Mouse (Mus musculus): ENCODE data around the gene B4galt5. TPM values are rescaled to one million over a fixed set of nuclear protein-coding genes. Genes with fewer than 3 reads are reported as not detected.
A peak's percentile ranks its signal among the peaks of the same experiment; 100 is the strongest.

B4galt5 gene
- polyA plus RNA-seq, 1 experiment from 2014 or later, result 14.8 TPM

DNA sequence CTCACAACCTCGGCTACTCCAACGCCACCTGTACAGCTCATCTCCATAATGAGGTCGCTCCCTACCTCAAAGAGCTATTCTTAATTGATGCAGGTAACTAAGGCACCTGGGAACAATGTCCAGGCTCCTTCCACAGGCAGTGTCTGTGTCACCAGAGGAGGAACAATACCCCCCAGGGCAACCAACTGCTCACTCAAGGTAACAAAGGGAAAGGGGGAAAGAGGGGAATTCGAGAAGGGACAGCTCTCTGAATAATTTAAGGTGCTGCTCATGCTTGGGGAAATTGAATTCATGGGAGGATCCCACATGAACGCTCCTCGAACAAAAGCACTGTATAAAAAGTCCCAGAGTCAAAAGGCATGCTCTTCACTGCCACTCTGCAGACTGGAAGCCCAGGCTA, 6.1 kb downstream of the B4galt5 start:
- ATAC-seq (ENCODE audit: insufficient number of reproducible peaks, low FRiP score, low TSS enrichment, low read depth), result no peak
- Histone ChIP-seq H3K4me2 (no peak overlapping the region), H3K27ac (no peak overlapping the region), H3K9ac (no peak overlapping the region), H3K4me1 (peaks cover 5% of the 10 kb centered on the region), H3K4me3 (no peak overlapping the region), H3K36me3 (no peaks in the 10 kb centered on the region), H3K27me3 (no peaks in the 10 kb centered on the region), H3K9me3 (no peaks in the 10 kb centered on the region)
- 69% methylated on average over 6 of the region's 6 CpGs for WGBS

DNA sequence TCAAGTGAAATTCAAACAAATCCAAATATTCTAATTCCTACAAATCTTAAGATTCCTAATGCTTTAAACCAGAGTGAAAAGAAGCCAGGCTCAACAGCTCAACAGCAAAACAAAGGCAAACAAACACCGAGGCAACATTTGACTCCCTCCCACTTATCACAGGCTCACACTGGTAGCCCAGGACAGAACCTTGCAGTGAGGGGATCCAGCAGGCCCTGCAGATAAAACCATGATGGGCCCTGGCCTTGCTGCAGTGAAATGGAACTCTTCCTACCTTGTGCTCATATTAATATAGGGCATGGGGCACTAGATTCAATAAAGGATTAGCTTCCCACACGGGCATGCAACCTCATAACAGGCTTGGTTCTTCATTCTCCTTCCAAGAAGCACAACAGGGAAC, 11.4 kb downstream of the B4galt5 start:
- Histone ChIP-seq H3K9ac (no peak overlapping the region), H3K27ac (no peak overlapping the region), H3K9me3 (no peaks in the 10 kb centered on the region), H3K4me3 (no peak overlapping the region), H3K36me3 (no peaks in the 10 kb centered on the region), H3K4me2 (no peak overlapping the region), H3K4me1 (peaks cover 19% of the 10 kb centered on the region), H3K27me3 (no peaks in the 10 kb centered on the region)
- ATAC-seq (ENCODE audit: insufficient number of reproducible peaks, low FRiP score, low TSS enrichment, low read depth), result no peak
- 57% methylated on average over 2 of the region's 2 CpGs for WGBS

DNA sequence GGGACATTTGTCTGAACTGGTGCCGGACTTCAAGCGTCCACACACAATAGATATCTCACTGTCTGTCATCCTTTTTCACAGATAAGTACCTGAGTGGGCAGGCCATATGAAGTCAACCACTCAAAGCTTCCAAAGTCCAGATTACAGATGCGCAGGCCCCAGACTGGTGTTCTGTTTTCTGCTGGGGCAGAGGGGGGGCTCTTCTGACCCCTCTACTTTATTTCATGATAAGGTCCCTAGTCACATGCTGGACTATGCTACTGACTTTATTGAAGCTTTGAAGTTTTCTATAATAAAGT, 11.8 kb downstream of the B4galt5 start:
- no peak for ATAC-seq (ENCODE audit: insufficient number of reproducible peaks, low FRiP score, low TSS enrichment, low read depth)
- Histone ChIP-seq H3K4me3 (no peak overlapping the region), H3K4me1 (peaks cover 19% of the 10 kb centered on the region), H3K9ac (no peak overlapping the region), H3K27me3 (no peaks in the 10 kb centered on the region), H3K9me3 (no peaks in the 10 kb centered on the region), H3K36me3 (no peaks in the 10 kb centered on the region), H3K27ac (no peak overlapping the region), H3K4me2 (no peak overlapping the region)
- 90% methylated on average over 3 of the region's 3 CpGs for WGBS

DNA sequence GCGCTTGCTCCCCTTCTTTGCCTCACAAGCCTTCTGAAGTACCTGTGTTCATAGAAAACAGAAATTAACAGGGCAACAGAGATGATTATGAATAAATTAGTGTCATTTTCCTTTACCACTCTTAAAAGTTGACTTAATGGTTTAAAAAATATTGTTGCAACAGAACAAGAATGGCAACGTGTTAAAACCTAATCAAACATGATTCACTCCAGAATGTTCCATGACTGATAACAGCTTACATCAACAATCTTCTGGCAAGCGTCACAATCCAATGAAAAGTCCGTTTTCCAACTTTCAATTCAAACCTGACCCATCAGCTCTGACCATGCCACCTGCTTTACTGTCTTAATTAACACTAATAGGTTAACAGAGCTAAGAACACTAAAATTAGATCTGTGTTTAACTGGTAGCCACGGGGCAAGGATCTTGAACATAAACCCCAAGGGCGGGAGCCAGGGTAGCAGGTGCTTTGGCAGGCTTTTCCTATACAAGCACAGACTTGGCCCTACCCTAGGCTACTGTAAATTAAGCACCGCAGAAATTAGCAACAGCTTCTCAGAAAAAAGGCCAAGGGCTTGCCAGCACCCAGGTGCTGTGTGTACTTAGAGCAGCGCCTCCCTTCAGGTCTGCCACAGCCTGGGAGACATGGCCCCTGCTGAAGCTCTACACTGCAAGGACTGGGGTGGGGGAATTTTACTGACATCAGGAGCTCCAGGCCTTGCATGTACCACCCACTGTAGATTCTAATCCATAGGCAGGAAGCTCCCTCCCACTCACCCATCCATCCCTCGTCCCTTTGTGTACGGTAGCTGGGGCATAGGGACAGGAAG, 12.4 kb downstream of the B4galt5 start:
- no peak overlapping the region for H3K27ac ChIP-seq
- H3K9me3 ChIP-seq, result no peaks in the 10 kb centered on the region
- H3K4me3 ChIP-seq, result no peak overlapping the region
- H3K4me2 ChIP-seq, result no peak overlapping the region
- H3K36me3 ChIP-seq, result no peaks in the 10 kb centered on the region
- H3K4me1 ChIP-seq, result peaks cover 21% of the 10 kb centered on the region
- H3K27me3 ChIP-seq, result no peaks in the 10 kb centered on the region
- no peak for ATAC-seq (ENCODE audit: insufficient number of reproducible peaks, low FRiP score, low TSS enrichment, low read depth)
- H3K9ac ChIP-seq, result no peak overlapping the region
- 60% methylated on average over 10 of the region's 10 CpGs for WGBS

DNA sequence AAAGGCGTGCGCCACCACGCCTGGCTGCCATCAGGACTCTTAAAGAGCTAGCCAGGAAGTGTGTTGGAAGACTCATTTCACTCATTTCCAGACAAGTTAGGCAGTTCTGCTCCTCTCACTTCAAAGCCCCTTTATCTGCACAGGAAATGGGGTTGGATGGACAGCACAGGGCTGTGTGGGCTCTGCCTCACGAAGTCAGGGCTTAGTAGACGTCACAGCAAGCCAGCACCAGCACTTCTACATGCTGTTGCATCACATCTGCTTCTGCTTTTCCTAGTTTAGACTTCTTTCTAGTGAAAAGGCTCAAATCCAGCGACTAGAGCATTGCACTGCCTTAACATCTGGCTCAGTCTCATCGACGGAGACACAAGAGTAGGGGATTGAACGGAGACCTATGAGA, 13.9 kb downstream of the B4galt5 start:
- Histone ChIP-seq H3K4me2 (no peak overlapping the region), H3K27ac (no peak overlapping the region), H3K4me3 (no peak overlapping the region), H3K4me1 (peaks cover 36% of the 10 kb centered on the region), H3K36me3 (no peaks in the 10 kb centered on the region), H3K27me3 (no peaks in the 10 kb centered on the region), H3K9ac (no peak overlapping the region), H3K9me3 (no peaks in the 10 kb centered on the region)
- 66% methylated on average over 9 of the region's 9 CpGs for WGBS
- no peak for ATAC-seq (ENCODE audit: insufficient number of reproducible peaks, low FRiP score, low TSS enrichment, low read depth)

DNA sequence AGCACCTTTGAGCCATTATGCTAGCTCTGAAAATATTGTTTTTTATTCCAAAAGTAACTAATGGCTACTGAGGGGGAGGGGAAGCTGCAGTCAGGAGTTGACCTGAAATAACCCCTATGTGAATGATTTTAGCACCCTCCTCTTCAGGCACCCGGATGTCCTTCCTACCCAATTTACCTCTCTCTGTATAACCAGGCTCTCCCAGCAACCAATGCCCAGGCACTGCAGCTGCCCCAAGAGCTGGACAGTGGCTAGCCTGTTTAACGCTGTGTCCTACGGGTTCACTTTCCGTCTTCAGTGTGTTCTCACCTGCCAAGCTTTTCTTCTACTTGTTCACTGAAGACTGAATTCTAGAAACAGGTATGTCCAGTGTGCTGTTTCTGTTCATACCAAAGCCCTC, 14.7 kb downstream of the B4galt5 start:
- Histone ChIP-seq H3K27ac (no peak overlapping the region), H3K4me1 (peaks cover 40% of the 10 kb centered on the region), H3K4me2 (no peak overlapping the region), H3K36me3 (no peaks in the 10 kb centered on the region), H3K27me3 (no peaks in the 10 kb centered on the region), H3K9ac (no peak overlapping the region), H3K9me3 (no peaks in the 10 kb centered on the region), H3K4me3 (no peak overlapping the region)
- WGBS, result 77% methylated on average over 4 of the region's 4 CpGs
- ATAC-seq (ENCODE audit: insufficient number of reproducible peaks, low FRiP score, low TSS enrichment, low read depth), result no peak

DNA sequence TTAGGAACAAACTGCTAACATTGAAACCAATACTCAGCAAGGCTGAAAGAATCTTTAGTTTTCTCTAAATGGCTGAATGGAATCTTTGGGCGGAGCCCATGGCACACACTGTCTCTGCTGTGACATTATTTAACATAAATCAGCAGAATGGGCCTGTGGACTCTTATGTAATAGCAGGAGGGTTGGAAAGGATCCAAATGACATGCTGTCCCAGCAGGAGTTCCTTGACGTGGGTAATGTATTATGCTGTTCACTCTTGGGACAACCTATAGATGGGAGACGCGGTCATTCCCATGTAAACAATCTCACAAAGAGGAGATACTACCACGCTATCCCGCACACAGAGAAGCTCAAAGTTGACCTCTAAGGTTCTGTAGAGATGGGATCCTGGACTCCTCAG, 15.5 kb downstream of the B4galt5 start:
- no peaks in the 10 kb centered on the region for H3K9me3 ChIP-seq
- no peak overlapping the region for H3K9ac ChIP-seq
- H3K4me1 ChIP-seq, result peaks cover 44% of the 10 kb centered on the region
- 83% methylated on average over 6 of the region's 6 CpGs for WGBS
- no peak overlapping the region for H3K27ac ChIP-seq
- no peak overlapping the region for H3K4me3 ChIP-seq
- no peaks in the 10 kb centered on the region for H3K27me3 ChIP-seq
- no peak overlapping the region for H3K4me2 ChIP-seq
- no peak for ATAC-seq (ENCODE audit: insufficient number of reproducible peaks, low FRiP score, low TSS enrichment, low read depth)
- no peaks in the 10 kb centered on the region for H3K36me3 ChIP-seq

DNA sequence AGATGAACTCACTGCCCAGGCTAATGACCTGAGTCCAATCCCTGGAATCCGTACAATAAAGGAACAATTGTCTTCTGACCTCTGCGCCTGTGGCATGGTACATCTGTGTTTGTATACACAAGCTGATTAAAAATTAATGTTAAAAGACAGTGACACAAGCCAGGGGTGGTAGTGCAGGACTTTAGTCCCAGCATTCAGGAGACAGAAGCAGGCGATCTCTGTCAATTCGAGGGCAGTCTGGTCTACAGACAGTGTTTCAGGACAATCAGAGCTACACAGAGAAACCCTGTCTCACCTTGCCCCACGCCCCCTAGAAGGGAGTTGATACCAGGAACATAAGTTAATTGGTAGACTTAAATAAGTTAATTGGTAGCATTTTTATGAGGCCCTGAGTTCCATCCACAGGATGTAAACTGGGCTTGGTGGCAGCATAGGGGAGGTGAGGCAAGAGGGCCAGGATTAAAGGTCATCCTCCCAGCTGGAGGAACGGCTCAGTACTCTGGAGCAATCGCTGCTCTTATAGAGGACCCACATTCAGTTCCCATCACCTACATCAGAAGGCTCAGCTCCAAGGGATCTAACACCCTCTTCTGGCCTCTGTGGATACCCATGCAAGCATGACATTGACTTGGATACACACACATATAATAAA, 16.5 kb downstream of the B4galt5 start:
- Histone ChIP-seq H3K4me2 (no peak overlapping the region), H3K27ac (no peak overlapping the region), H3K4me1 (peaks cover 44% of the 10 kb centered on the region), H3K9me3 (no peaks in the 10 kb centered on the region), H3K4me3 (no peak overlapping the region), H3K36me3 (no peaks in the 10 kb centered on the region), H3K9ac (no peak overlapping the region), H3K27me3 (no peaks in the 10 kb centered on the region)
- 76% methylated on average over 7 of the region's 7 CpGs for WGBS
- no peak for ATAC-seq (ENCODE audit: insufficient number of reproducible peaks, low FRiP score, low TSS enrichment, low read depth)

DNA sequence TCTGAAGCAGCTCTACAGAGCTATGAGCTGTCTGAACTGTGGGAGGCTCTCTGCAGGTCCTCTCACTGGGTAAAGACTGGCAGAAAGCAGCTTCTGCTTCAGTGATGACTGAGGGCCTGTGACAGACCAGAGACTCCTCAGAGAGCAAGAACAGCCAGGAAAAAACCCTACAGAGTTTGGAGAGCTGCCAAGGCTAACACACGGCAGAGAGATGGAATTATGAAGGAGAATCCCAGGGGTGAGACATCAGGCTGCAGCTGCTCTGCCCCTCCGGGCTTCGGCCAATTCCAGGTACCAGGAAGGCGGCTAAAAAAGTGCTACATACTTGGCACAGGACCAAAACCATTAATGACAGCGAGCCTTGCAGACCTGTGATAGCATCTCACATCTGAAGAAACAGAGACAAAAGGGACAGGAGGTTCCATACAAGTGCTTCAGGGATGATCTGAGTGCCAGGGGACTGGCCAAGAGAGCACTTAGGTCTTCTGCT, 17.5 kb downstream of the B4galt5 start:
- peaks cover 41% of the 10 kb centered on the region for H3K4me1 ChIP-seq
- ATAC-seq (ENCODE audit: insufficient number of reproducible peaks, low FRiP score, low TSS enrichment, low read depth), result no peak
- H3K4me3 ChIP-seq, result no peak overlapping the region
- no peak overlapping the region for H3K9ac ChIP-seq
- 11% methylated on average over 5 of the region's 5 CpGs for WGBS
- no peak overlapping the region for H3K27ac ChIP-seq
- no peaks in the 10 kb centered on the region for H3K27me3 ChIP-seq
- H3K9me3 ChIP-seq, result no peaks in the 10 kb centered on the region
- no peak overlapping the region for H3K4me2 ChIP-seq
- no peaks in the 10 kb centered on the region for H3K36me3 ChIP-seq

DNA sequence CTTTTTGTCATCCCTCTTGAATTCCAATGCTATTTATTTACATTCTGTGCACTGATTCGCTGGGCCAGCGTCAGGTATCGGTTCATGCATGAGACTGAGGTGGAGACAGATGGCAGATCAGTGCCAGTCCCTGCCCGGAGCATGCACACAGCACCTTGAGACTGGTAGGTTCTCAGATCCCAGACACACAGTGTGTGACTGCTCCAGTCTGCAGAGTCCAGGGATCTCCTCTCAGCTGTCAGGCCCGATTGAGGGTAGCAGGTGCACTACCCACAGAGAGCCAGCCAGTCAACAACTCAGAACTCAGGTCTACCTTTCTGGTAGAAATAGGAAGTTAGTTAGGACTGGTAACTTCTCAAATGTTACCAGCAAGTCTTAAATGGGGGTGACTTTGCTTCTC, 18.4 kb downstream of the B4galt5 start:
- no peaks in the 10 kb centered on the region for H3K36me3 ChIP-seq
- no peak overlapping the region for H3K4me2 ChIP-seq
- H3K4me1 ChIP-seq, result peaks cover 40% of the 10 kb centered on the region
- no peaks in the 10 kb centered on the region for H3K9me3 ChIP-seq
- no peak overlapping the region for H3K9ac ChIP-seq
- no peaks in the 10 kb centered on the region for H3K27me3 ChIP-seq
- no peak overlapping the region for H3K4me3 ChIP-seq
- WGBS, result 79% methylated on average over 5 of the region's 5 CpGs
- peak overlapping the region; percentile 27; the same call in 1 of the 2 replicates for H3K27ac ChIP-seq
- no peak for ATAC-seq (ENCODE audit: insufficient number of reproducible peaks, low FRiP score, low TSS enrichment, low read depth)

DNA sequence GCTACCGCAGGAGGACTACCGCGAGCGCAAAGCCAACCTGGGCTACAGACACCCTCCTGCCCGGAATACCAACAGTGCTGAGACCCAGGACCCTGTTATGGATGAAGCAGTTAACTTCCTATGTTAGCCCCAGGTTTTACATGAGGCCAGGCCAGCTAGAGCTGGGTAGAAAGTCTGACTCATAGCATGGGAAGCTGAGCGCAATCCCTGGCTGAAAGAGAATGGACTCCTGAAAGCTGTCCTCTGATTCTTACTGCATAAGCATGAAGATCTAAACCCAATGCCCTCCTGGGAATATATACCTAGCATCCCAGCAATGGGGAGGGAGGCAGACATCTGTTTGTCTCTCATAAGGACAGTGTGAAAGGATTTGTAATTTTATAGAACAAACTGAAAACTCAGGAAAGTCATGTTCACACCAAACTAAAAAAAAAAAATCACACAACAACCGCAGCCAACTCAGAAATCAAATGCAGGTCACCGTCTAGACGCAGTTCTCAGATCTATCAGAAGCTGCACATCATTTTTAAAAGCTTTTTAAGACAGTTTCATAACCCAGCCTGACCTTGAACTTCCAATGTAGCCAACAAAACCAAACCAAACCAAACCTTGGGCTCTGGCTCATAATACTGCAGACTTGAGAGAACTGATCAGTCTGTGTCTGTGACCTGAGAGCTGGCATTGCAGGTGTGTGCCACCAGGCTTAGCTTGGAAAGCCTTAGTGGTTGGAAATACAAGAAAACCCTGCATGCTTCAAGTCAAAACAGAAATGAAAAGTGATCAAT, 19.3 kb downstream of the B4galt5 start:
- no peak overlapping the region for H3K4me2 ChIP-seq
- no peaks in the 10 kb centered on the region for H3K36me3 ChIP-seq
- ATAC-seq (ENCODE audit: insufficient number of reproducible peaks, low FRiP score, low TSS enrichment, low read depth), result no peak
- no peaks in the 10 kb centered on the region for H3K9me3 ChIP-seq
- H3K27ac ChIP-seq, result no peak overlapping the region
- H3K27me3 ChIP-seq, result no peaks in the 10 kb centered on the region
- no peak overlapping the region for H3K4me3 ChIP-seq
- H3K4me1 ChIP-seq, result peaks cover 33% of the 10 kb centered on the region
- H3K9ac ChIP-seq, result no peak overlapping the region
- WGBS, result 82% methylated on average over 9 of the region's 9 CpGs

DNA sequence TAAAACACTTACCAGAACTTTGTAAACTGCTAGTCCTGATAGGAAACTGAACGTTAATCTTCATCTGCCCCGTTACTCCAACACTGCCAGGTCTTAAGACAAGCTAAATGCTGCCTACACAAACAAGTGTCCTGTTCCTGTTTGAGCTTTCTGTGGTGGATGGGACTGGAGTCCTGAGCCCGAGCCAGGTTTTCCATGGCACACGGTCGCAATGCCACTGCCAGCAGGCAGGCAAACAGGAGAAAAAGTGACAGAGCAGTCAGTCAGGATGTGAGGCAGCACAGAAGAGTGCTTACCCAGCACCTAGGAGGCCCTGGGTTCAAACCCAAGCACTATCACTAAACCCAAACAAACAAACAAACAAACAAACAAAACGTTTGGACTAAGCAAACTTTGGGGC, 20.6 kb downstream of the B4galt5 start:
- 80% methylated on average over 6 of the region's 6 CpGs for WGBS
- no peak overlapping the region for H3K4me3 ChIP-seq
- H3K4me1 ChIP-seq, result peaks cover 32% of the 10 kb centered on the region
- H3K9me3 ChIP-seq, result no peaks in the 10 kb centered on the region
- no peak overlapping the region for H3K4me2 ChIP-seq
- no peak overlapping the region for H3K9ac ChIP-seq
- H3K27me3 ChIP-seq, result no peaks in the 10 kb centered on the region
- no peak for ATAC-seq (ENCODE audit: insufficient number of reproducible peaks, low FRiP score, low TSS enrichment, low read depth)
- no peaks in the 10 kb centered on the region for H3K36me3 ChIP-seq
- H3K27ac ChIP-seq, result no peak overlapping the region
